ENCODE assay signal across 9 mouse cellular contexts in the genomic region with DNA sequence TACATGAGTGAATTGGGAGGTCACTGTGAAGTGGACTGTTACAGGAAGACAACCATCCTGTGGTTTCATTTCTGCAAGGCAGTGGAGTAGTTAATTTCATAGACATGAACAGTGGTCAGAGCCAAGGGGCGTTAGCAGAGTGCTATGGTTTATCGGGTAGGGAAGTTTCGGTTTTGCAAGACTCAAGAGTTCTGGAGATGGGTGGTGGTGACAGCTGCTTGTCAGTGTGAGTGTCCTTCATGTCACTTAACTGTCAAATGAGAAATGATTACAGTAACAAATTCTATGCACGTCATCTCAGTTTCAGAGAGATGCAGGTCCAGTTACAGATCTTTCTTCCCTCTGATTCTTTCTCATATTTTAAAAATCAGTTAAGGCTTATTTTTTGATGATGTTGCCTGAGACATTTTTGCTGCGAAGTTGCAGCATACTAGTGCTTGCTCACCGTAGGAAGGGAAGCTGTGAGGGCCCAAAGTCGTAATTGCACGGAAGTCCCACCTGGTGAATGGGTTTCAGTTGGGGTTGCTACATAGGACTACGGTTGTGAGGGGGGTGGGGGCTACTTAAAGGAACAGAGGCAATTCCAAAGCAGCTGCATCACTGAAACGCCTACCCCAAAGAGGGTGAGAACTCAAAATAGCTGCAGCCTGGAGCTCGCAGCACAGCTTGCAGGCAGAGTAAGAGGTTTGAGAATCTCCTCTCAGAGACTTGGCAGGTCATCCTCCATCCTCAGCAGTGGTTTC. TPM values are rescaled to one million over a fixed set of nuclear protein-coding genes. Genes with fewer than 3 reads are reported as not detected.
A peak's percentile ranks its signal among the peaks of the same experiment; 100 is the strongest.
DNase-seq lines count a peak whose midpoint lies in the region; ATAC-seq and TF ChIP-seq lines count a peak whose summit lies in the region.
"Had no signal": no experiment of that assay in that cellular context is flagged by ENCODE, and none has a peak within 500 bp of the region (broad histone marks: within the 10 kb centered on the region; RNA-seq: fewer than 3 reads in every experiment).

No protein-coding gene starts in this region.

- peak overlapping the region; percentile 45 for H3K4me2 ChIP-seq in liver, embryonic 14.5 days (ENCODE audit: low read depth)
- no peak overlapping the region for H3K4me2 ChIP-seq in intestine, embryonic 15.5 days (replicated peaks)

- H3K9ac ChIP-seq in heart, adult 2 months (ENCODE audit: low read depth, low read length), result no peak overlapping the region
- no peak overlapping the region for H3K9ac ChIP-seq in liver, embryonic 14.5 days (replicated peaks)
- no peak overlapping the region for H3K9ac ChIP-seq in intestine, embryonic 15.5 days

- no peak for TF ChIP-seq POLR2A in heart, adult 2 months (IDR thresholded peaks at IDR 0.05; ENCODE audit: insufficient read depth, low read depth, low read length)

- no peak overlapping the region for H3K27ac ChIP-seq in heart, adult 2 months
- H3K27ac ChIP-seq in liver, embryonic 14.5 days, result no peak overlapping the region
- no peak overlapping the region for H3K27ac ChIP-seq in intestine, embryonic 15.5 days

- peak; percentile 81 for ATAC-seq in CD4-positive, CD25-positive, alpha-beta regulatory T cell, adult 4 months
- 0 out of 2 replicates have a peak, but pooled peaks have one; percentile 31 for ATAC-seq in liver, embryonic 14.5 days (ENCODE audit: insufficient read depth)
- ATAC-seq in intestine, embryonic 15.5 days, result no peak

- no peaks in the 10 kb centered on the region; the same call in 1 of the 2 replicates for H3K9me3 ChIP-seq in liver, embryonic 14.5 days (ENCODE audit: control insufficient read depth, low read length)
- no peaks in the 10 kb centered on the region for H3K9me3 ChIP-seq in intestine, embryonic 15.5 days

- no peaks in the 10 kb centered on the region for H3K79me2 ChIP-seq in heart, adult 2 months (replicated peaks; ENCODE audit: control insufficient read depth, insufficient read depth, low read length)

- intact Hi-C loops in heart, adult 2 months (cut with DNase I), result no loop called here
- intact Hi-C loops in heart, postnatal 25 days (cut with DNase I), result no loop called here

- peak overlapping the region; percentile 10 for H3K4me3 ChIP-seq in heart, adult 2 months
- H3K4me3 ChIP-seq in liver, embryonic 14.5 days (ENCODE audit: insufficient read depth in 1 of 2, low read depth in 2 of 2, low read length in 2 of 2), result peak overlapping the region in 1 of 2 experiments; percentile 34; a peak in 2 of 4 replicates
- no peak overlapping the region for H3K4me3 ChIP-seq in intestine, embryonic 15.5 days (replicated peaks)

- H3K27me3 ChIP-seq in heart, adult 2 months (ENCODE audit: control insufficient read depth, insufficient read depth, low read length), result no peaks in the 10 kb centered on the region
- H3K27me3 ChIP-seq in liver, embryonic 14.5 days (ENCODE audit: control insufficient read depth, insufficient read depth, low read length), result no peaks in the 10 kb centered on the region
- no peaks in the 10 kb centered on the region for H3K27me3 ChIP-seq in intestine, embryonic 15.5 days (replicated peaks)

- TF ChIP-seq EP300 in heart, adult 2 months (IDR thresholded peaks at IDR 0.05; ENCODE audit: insufficient read depth, low read depth, low read length), result no peak
- TF ChIP-seq EP300 in liver, embryonic 14.5 days (IDR thresholded peaks at IDR 0.05; ENCODE audit: low read depth), result no peak

- DNase-seq in heart, adult 2 months, result peak in 1 of 2 experiments; percentile 11
- no peak for DNase-seq in heart, postnatal 25 days (ENCODE audit: low spot score)
- DNase-seq in liver, embryonic 14.5 days (ENCODE audit: low read depth in 3 of 3, low spot score in 3 of 3), result peak in 1 of 3 experiments; percentile 20
- peak; percentile 33 for DNase-seq in right cerebral cortex, postnatal 25 days
- DNase-seq in cerebellum, adult 8-10 months, result no peak
- no peak for DNase-seq in embryo, embryonic 9.5 days (ENCODE audit: extremely low spot score)
- DNase-seq: gastrocnemius, postnatal 36 days had no signal

- H3K4me1 ChIP-seq in heart, adult 2 months (ENCODE audit: control insufficient read depth, insufficient read depth, low read length), result peaks cover 1% of the 10 kb centered on the region
- H3K4me1 ChIP-seq in liver, embryonic 14.5 days (replicated peaks; ENCODE audit: control insufficient read depth in 2 of 2, insufficient read depth in 2 of 2, low read length in 1 of 2), result peaks cover 0 to 2% of the 10 kb centered on the region in 2 experiments; a peak in 1 of 4 replicates
- H3K4me1 ChIP-seq in intestine, embryonic 15.5 days (replicated peaks), result peaks cover 5% of the 10 kb centered on the region; the same call in 1 of the 2 replicates

- no peaks in the 10 kb centered on the region for H3K36me3 ChIP-seq in heart, adult 2 months (ENCODE audit: control insufficient read depth, insufficient read depth, low read length)
- H3K36me3 ChIP-seq in liver, embryonic 14.5 days (replicated peaks; ENCODE audit: control insufficient read depth, insufficient read depth, low read depth), result no peaks in the 10 kb centered on the region
- no peaks in the 10 kb centered on the region for H3K36me3 ChIP-seq in intestine, embryonic 15.5 days

- no peak for TF ChIP-seq CTCF in heart, adult 2 months (IDR thresholded peaks at IDR 0.05)
- TF ChIP-seq CTCF in liver, embryonic 14.5 days (IDR thresholded peaks at IDR 0.05; ENCODE audit: low read depth), result no peak

- 43% methylated on average over 11 of the region's 11 CpGs for WGBS in heart, adult 2 months
- 21% methylated on average over 11 of the region's 11 CpGs for WGBS in liver, embryonic 14.5 days (ENCODE audit: insufficient replicate concordance)
- WGBS in intestine, embryonic 15.5 days, result 68% methylated on average over 11 of the region's 11 CpGs

RNA-seq across cellular contexts. Expression of a gene that starts 46.7 kb away (rescaled TPM):
- total RNA-seq in heart, adult 2 months (2021), result 1 to 10 TPM; 8.7 to 9.6 TPM
- 2.1 and 3.5 TPM in 2 replicates for polyA plus RNA-seq in heart, adult 2 months (2012; rRNA removed)
- 1 to 10 TPM; 8.8 to 9.6 TPM for total RNA-seq in heart, postnatal 25 days (2021)
- 1 to 10 TPM; 4.6 to 4.8 TPM for polyA plus RNA-seq in CD4-positive, CD25-positive, alpha-beta regulatory T cell, adult 4 months (2017; shearing (Covaris generic))
- polyA plus RNA-seq in liver, embryonic 14.5 days (2012; rRNA removed), result 1.8 and 2.0 TPM in 2 replicates
- polyA plus RNA-seq in liver, embryonic 14.5 days (2014; fragmentation: Nextera tagmentation; extraction: Ambion mirVana), result 5.6 and 6.7 TPM in 2 replicates
- polyA plus RNA-seq in intestine, embryonic 15.5 days (2015; fragmentation: Nextera tagmentation; extraction: Ambion mirVana), result 37.9 and 40.5 TPM in 2 replicates
